Mouse (Mus musculus) ES-E14 (cell line): ENCODE measurements at regions not wholly inside any gene's neighbourhood (a gene's known extent, or its start where the extent isn't known, plus 50 kb on each side); places are given as distances from the start of the nearest gene placed in this dataset.

ENCODE experiments used
- CHD2 ChIP-seq: IDR thresholded peaks from 2 replicates; pipeline ENCODE4 v1.6.1; 2014; ENCODE audit warnings: mild to moderate bottlenecking, low read depth, low read length, inconsistent platforms
- MAFK ChIP-seq: IDR thresholded peaks from 2 replicates; pipeline ENCODE4 v1.6.1; 2014; ENCODE audit warnings: mild to moderate bottlenecking, low read depth, low read length, inconsistent platforms; ENCODE audit not compliant: insufficient read depth
- ZC3H11A ChIP-seq: IDR thresholded peaks from 2 replicates; pipeline ENCODE4 v1.6.1; 2012; ENCODE audit warnings: low read depth, mild to moderate bottlenecking, inconsistent platforms, low read length, borderline replicate concordance

- TF ChIP-seq MAFK (no peak), CHD2 (no peak), ZC3H11A (no peak)
Measured at GRCm38 (mm10) chr1:124997577-124997976, 437.9 kb downstream of the Actr3 start.
